Mouse (Mus musculus): Measurements from ENCODE around the gene Atxn2.
A peak's percentile ranks its signal among the peaks of the same experiment; 100 is the strongest.

The Atxn2 gene

DNA sequence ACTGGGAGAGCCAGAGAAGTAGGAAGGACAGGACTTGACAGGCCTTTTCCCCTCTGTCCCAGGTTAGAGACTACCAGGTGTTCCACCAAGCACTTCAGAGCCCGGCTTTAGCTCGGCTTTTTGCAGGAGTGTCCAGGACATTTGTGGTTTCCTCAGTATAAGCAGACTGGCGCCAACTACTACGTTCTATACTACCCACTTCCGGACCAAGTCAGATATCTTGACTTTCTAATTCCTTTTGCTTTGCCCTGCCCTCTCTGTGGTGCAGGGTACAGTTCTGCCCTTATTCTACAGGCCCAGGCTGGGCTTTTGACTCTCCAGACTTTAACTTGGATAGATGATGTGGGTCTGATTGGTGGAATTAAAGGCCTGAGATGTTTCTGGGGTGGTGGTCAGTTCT is 108.4 kb downstream of the Atxn2 start:
- no peak for DNase-seq

DNA sequence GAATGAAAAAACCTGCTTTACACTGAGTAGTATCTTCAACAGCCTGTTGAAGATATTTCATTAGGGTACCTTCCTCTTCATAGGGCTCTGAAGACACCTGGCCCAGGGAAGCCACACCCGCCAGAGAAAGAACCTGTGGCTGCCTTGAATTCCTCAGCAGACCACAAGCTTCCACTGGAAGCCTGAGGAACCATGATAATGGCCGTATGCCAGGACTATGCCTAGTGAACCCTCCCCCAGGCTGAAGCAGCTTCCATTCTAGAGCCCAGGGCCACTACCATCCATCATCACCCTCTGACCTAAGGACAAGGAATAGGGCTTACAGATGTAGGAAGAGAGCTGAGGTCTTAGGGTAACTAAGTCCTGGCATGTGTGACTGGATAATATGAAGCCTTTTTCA is 109.0 kb downstream of the Atxn2 start:
- DNase-seq: no peak

DNA sequence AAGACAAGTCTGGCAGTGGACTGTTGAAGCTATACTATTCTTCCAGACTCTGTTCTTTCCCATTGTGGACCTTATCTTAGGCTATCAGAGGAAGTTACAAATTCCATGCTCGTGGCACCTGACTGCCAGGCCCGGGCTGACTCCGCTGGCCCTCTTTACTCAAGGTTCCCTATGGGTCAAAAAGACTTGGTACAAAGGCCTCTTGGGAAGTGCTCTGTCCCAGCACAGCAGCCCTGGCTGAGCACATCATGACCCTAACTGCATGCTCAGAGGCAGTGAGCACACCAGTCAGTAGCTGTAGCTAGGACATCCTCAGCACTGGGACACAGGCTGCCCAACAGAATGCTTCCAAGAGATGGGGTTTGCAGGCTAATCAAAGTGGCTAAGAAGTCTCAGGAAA is 109.5 kb downstream of the Atxn2 start:
- DNase-seq: no peak

DNA sequence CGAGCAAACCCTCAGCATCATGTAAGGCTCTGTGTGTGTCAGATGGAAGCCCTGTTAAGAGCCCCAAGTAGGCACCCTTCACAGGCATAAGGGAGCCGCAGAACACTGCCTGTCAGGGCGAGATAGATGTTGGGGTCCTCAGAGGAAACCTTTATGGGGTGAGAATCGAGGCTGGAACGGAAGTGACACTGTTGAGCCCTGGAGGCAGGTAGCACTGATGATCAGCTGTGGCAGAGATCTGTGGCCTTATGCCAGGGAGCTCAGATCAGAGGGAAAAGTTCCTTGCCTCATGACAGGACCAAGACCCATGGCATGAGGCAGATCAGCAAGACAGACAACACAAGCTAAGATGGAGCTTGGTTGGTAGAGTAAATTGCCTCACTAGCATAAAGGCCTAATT is 110.0 kb downstream of the Atxn2 start:
- DNase-seq: no peak

DNA sequence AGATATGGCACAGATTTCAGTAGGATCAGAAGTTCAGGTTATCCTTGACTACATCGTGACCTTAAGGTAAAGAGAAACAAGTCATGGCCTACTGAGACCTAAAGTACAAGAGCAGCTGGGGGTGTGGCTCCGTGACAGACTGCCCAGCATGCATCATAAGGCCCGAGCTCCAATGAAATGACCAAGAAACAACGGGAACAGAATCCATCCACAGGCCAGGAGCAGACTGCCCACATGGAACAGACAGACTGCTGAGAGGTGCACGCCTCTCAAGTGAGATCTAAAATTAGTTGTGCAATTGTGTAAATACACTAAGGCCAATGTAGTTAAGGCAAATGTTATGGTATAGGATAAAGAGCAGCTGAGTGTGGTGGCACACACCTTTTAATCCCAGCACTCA is 110.4 kb downstream of the Atxn2 start:
- DNase-seq: no peak

DNA sequence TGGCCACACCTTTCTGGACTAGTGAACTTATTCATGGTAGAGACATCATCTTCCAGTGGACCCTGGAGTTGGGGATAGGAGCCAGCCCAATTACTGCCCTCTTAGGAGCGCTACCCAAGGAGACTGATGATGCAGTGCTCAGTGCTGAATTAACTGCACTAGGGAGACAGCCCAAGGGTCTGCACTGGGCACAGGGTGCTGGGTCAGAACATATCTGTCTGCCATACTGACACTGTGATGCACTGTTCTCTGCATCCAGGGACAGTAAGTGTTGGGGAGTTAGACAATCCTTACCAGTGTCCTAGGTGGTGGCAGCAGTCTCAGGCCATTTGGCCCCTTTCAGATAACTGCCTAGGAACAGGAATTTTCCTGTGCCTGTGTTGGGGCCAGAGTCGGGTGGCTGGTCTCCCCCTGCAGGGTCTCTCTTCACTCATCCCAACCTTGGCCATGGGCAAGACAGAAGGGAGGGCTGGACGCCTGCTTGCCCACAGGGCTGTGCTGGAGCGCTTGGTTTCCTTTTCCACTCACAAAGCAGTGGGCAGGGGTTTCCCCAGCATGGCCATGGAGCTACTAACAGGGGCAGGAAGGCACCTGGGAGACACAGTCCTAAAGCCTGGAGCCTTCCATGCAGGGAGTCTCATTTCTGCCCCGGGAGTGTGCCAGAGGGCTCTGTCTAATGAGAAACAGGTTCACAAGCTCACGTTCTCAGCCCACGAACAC is 111.8 kb downstream of the Atxn2 start:
- DNase-seq: no peak

DNA sequence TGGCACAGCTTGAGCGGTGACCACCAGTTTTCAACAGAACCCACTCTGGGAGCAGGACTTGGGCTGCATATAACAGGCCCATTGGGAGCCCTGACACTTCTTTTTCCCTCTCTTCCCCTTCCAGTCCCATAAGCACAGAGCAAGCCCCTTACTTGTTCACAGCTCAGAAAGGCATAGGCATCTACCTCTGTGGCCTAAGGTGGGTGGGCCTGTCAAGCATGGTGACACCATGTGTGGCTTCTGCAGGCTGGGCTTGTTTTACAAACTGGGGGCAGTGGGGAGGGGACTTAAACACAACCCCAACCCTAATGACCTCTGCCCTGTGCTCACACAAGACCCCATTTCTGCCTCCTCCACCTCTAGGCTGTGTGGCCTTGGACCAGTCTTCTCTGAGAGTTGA is 112.5 kb downstream of the Atxn2 start:
- DNase-seq: no peak

DNA sequence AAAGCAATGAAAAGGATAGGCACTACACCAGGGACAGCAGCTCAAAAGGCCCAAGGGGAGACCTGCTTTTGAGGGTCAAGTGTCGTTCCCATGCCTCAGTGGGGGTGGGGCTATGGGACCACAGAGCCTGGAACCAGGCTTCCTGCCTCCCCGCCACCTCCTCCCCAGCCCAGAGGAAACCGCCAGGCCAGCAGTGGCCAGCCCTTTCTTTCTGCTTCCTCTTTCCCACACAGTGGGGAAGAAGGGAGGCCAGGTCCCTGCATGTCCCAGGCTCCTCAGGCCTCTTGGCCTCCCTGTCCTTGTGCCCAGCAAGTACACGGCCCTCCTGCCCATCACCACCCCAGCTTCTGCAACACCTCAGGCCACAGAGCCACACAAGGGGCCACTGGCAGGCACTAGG is 113.0 kb downstream of the Atxn2 start:
- DNase-seq: peak; percentile 66

DNA sequence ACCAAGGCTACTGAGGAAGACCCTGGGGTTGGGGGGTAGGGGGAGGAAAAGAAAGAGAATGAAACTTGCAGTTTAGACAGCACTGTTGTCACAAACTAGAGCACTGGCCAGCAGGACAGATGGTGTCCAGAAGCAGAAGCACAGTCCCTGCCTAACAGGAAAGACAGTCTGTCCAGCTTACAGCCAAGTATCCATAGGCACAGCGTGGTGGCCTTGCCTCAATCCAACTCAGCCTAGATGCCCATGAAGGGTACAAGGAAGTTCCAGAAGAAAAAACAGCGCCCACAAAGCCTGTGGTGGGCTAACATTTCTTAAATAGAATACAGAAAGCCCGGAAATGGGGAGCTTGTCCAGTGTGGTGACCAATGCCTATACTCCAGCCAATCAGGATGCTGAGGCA is 114.5 kb downstream of the Atxn2 start:
- no peak for DNase-seq

DNA sequence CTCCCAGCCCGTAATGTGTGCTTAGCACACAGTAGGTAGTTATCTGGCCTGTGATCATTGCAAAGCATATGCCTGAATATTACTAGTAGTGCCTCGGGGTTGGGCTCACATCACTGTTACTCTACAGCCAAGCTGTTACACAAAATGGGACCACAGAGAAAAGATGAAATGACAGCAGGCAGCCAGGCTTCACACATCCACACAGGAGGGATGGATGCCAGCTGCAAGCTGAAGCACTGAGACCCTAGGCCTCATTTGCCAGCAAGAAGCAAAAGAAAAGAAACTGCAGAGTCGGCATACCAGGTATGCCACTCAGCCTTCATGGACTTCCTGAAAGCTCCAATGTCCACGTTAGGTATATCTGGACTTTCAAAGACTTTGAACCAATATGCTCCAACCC is 116.7 kb downstream of the Atxn2 start:
- DNase-seq: no peak

DNA sequence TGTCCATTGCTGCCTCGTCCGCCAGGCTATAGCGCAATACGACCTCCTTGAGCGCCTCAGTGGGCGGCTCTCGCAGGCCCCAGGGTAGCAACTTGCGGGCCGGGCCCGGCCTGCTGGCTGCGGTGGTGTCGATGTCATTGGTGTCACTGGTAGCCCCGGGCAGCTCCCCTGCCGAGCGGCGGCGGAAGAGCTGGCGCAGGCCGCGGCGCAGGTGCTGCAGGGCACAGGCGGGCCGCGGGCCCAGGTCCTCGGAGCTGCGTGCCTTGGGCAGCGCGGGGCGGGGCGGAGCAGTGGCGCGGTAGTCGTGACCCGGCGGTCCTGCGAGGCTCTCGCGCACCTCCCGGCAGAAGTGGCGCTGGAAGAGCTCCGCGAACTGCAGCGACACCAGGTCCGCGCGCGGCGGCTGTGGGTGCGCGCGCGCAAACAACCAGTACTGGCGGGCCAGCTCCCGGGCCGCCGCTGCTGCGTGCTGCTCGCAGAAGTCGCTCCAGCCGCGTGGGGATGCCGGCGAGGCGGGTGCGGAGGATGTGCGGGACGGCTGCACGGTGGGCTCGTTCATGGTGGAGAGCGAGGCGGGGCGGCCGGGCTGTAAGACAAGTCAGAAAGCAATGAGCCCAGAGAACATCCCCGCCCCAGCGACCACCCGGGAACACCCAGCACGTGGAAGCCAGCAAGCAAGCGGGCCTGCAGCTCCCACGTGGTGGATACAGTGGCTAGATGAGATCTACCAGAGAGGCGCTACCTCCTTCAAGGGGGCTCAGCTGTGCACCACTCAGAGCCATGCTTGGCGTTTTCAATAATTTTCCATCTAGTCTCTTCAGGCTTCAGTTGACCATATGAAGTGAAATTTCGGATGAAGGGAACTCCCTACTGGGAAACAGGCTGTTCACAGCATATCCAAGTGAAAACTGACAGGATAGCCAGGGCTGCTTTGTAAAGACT is 117.6 kb downstream of the Atxn2 start:
- DNase-seq: no peak

DNA sequence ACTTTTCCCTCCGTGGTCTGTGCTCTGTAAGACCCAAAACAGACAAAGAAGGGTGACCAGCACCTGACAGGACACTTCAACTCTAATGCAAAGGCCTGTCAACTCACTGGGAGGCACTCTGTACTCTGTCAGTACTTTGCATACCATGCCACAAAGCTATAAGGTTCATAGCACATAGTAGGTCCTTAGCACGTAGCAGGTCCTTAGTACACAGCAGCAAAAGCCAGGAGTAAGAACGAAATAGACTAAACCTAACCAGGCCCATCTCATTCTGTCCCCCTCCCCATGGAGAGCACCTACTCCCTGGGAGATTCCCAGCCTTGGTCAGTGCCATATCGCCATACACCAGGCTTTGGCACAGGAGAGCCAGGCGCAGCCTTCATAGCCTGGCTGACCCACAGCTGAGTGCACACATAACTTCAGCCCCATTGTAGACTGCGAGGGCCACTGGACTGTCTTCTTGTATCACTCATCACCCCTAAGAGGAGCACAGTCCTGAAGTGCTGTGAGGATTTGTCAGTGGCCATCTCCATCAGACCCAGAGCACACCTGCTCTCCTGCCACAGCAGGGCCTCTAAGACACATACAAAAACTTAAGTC is 120.0 kb downstream of the Atxn2 start:
- DNase-seq: no peak

DNA sequence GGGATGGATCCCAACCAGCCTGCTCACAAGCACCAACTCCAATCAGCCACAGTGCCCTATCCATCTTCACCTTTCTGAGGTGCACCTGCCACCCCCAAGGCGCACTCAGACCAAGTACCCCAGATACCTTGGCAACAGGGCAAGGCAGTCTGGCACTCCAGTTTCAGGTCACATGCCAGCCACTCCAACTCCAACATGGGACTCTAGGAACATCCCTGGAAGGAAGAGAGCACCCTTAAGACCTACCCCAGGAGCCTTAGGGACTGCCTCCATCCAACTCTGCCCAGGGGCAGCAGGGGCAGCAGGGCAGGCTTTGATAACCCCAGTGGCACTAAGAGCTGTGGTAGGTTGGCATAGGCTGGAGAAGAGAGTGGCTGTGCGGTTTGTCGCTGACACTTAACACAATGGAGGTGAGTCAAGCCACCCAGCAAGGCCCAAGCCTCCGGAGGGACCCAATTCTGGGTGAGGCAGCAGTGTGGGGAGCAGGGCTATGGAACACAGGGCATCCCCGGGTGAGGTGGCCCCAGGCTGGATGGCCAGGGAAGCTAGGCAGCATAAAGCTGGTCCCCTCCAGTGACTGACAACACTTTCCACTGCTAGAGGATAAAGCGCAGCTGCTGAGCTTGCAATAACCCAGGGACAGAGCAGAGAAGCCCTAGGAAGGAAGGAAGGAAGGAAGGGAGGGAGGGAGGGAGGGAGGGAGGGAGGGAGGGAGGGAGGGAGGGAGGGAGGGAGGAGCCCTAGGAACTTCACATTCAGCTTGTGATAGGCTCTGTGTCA is 121.4 kb downstream of the Atxn2 start:
- peak; percentile 61 for DNase-seq

DNA sequence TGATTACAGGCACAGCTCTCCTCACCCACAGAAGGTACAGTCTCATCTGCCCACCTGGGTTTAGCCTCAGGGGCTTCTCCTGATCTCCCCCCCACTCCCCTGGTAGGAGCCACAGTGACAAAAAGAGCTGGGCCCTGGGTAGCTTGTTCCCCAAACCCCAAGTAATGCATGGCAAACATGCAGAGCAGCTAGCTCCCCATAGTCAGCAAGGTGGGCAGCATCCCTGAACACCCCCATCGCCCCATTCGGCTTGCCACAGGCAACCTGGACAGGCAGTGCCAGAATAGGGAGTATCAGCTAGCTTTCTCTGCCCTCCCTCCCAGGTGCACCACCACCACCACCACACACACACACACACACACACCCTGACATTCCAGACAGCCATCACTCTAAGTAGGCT is 122.0 kb downstream of the Atxn2 start:
- no peak for DNase-seq

DNA sequence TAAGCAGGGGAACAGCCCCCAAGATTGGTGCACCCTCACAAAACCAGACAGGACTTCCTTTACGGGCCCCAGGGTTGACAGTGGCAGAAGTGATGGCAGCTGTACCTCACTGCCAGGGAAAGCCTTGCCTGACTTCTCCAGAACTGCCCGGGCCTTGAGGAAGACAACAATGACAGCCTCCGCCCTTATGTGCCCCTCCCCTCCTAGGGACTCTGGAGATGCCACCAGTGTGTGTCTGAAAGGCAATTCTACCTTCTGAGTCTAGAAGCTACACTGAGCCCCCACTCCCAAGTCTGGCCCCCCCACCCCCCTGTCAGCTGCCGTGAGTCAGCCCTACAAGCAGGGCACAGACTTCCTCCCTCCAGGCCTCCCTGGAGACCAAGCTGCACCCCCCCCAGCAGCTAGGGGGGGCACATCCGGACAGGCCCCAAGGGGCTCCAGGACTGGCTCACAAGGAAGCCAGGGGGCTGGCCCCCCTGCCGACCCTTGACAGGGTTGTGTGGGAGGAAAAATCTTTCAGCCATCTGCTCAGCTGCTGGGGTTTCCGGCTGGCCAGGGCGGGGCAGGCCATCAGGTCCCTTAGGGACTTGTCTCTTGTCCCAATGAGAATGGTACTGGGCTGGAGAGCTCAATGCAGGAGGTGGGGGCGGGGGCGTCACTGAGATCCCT is 122.6 kb downstream of the Atxn2 start:
- peak; percentile 89 for DNase-seq

DNA sequence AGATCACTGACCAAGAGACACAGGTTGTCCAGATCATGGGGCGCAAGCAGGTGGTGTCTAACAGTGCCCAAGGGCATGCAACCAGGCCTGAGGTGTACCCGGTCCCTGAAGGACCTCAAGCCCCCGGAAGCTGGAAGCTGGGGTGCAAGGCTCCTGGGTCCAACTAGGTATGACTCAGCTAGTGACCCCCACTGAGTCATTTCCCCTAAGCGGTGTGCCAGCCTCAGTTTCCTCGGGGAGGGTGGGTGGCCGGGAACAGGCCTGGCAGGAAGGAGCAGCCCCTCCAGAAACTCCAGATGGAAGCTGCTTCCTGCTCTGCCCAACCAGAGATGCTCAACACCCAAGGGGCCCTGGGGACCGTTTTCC is 123.1 kb downstream of the Atxn2 start:
- no peak for DNase-seq

DNA sequence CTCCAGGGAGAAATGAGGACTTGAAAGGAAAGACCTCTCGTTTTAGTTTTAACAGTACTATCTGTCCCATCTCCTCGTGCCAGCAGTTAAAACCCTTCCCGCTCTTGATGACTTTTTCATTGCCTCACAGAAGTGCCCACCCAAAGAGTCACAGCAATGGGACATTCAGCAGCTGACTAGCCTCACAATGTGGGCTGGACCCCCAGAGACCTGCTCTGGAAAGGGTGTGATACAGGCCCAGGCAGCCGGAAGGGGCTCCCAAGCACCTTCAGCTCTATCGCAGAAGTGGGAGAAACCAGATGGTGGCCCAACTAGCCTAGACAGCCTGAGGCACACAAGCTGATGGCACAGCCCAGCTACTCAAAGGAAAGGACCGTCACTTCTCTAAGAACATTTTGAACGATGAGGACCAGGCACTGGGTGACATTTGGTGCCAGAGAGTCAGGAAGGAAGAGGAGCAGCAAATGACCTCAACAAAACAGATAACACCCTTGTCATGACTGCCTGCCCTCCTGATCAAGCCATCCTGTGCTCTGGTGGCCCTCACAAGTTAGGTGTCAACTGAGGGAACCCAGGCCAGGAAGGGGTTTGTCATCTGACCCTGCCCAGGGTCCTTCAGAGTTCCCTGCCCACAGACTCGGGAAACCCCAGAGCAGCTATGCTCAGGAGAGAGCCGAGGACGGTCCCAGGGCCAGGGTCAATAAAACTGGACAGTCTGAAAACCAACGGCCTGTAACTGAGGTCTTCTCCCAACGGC is 124.0 kb downstream of the Atxn2 start:
- peak; percentile 43 for DNase-seq

DNA sequence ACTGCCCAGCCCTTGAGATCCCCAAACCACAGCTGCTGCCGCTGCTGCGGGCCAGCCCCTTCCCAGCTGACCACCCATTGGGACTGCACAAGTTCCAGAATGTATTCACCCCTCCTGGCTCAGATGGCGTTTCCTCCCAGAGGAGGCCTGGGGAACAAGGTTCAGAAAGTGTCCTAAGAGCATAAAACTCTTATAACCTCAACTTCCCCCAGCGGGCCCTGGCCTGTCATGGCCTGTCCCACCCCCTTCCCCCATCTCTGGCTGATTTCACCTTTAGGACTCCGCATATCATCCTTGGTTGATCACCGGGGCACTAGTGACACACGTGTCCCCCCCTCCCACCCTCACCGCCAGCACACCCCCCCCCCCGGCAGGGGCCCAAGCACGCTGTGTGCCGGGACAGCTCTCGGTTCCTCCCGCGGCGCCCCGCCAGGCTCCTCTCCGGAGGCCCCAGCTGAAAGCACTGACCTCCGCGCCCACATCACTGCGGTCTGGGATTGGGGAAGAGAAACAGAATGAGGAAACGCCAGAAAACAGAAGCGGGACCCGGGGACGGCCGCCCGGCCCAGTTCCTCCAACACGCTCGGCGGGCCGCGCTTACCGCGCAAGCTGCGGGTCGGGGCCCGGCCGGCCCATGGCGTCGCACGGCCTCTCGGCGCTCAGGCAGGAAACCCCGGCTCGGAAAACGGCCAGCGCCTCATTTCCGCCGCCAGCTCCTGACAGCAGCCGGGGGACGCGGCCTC is 125.0 kb downstream of the Atxn2 start:
- DNase-seq: peak; percentile 48

DNA sequence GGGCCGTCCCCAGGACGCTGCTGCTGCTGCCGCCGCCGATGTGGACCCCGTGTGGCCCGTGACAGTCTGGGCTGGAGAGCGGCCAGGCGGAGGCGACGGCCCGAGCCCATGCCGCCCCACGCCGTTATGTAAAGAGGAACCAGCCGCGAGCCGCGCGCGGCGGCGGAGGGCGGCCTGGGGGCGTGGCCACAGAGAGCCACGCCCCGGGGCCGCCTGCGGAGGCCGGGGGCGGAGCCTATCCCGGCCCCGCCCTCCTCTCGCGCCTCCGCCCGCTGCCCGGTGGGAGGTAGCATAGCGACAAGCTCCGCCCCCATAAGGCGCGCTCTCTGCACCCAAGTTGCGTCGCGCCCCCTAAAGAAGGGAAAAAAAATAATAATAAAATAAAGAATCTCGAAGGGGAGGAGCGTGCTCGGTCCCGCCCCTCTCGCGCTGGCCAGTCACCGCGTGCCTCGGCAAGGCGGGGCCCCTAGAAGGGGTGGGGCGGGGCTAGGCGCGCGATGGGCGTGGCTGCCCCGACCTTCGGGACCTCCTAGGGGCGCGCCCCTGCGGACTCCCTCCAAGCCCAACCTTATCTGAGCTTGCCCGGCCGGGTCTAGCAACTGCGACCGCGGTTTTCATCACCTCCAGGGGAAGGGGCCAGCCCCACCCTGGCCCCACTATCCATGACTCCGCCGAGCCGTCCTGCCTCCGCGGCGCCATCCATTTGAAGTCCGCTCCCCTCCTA is 125.7 kb downstream of the Atxn2 start:
- DNase-seq: peak; percentile 96
